Mouse (Mus musculus) macrophage (primary cell): Measurements from ENCODE around the gene Gnptab. TPM values are rescaled to one million over a fixed set of nuclear protein-coding genes. Genes with fewer than 3 reads are reported as not detected.
"Not testable (repeated sequence)": the region's sequence is repeated elsewhere in the genome, so short reads cannot be mapped to it uniquely, and the experiment has no call there.

ENCODE experiments used
- H3K27ac ChIP-seq: fragments of 350-480 bp; formaldehyde crosslinking; 2 replicates; pipeline ENCODE4 v1.9.0; 2021
- H3K36me3 ChIP-seq: fragments of 350-480 bp; formaldehyde crosslinking; 2 replicates; pipeline ENCODE4 v1.9.0; 2021; ENCODE audit errors: inconsistent target
- H3K4me3 ChIP-seq: fragments of 350-480 bp; formaldehyde crosslinking; 2 replicates; pipeline ENCODE4 v1.9.0; 2021; ENCODE audit errors: inconsistent target
- H3K79me2 ChIP-seq: fragments of 350-480 bp; formaldehyde crosslinking; 2 replicates; pipeline ENCODE4 v1.9.0; 2021; ENCODE audit errors: inconsistent target
- WGBS: methylation state at CpG from one replicate; pipeline ENCODE4 v1.1.7; 2026; ENCODE audit warnings: inconsistent platforms; ENCODE audit not compliant: missing documents; 5-methylcytosine and 5-hydroxymethylcytosine counted together
- polyA plus RNA-seq: library from polyadenylated mRNA; stranded (reverse); fragments of 250-400 nt; gene quantifications from 3 replicates; pipeline ENCODE4 v1.2.4, GENCODE M21; 2018; ENCODE audit warnings: inconsistent platforms

The Gnptab gene
- polyA plus RNA-seq, 1 experiment from 2014 or later = 83.1 TPM

DNA sequence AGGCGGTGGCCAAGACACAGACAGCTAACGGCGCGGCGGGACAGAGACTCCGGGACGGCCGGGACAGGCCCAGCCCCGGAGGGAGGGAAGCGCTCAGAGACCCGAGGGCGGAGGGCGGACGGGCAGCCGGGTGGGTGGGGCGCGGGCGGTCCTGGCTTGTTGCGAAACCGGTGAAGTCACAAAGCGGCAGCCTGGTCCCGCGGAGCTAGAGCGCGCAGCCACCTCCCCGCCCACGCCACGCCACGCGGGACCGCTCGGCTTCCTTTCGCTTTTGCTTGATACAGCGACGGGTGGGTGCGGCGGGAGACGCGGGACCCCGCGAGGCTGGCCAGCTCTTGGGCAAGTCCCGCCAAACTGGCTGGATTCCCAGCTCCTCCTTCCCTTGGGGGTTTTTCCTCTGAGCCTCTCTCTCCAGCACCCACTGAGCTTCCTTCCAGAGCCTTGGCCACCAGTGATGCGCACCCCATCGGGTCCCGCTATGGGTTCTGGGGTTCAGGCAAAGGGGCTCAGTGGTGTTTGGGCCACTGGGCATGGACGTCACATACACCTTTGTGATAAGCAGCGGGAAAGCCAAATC lies 21.9 kb upstream of the Gnptab start:
- Histone ChIP-seq H3K27ac (peak overlapping the region; percentile 37), H3K36me3 (no peaks in the 10 kb centered on the region), H3K79me2 (peaks cover 41% of the 10 kb centered on the region; the same call in 1 of the 2 replicates), H3K4me3 (peak overlapping the region; percentile 65)
- WGBS = 7% methylated on average over 32 of the region's 47 CpGs

GRCm38 (mm10) chr10:88362218-88362617 lies 16.7 kb upstream of the Gnptab start:
- no peaks in the 10 kb centered on the region for H3K79me2 ChIP-seq
- no peak overlapping the region for H3K4me3 ChIP-seq
- 80% methylated on average over 1 of the region's 1 CpGs for WGBS
- H3K36me3 ChIP-seq = no peaks in the 10 kb centered on the region
- no peak overlapping the region for H3K27ac ChIP-seq

- Histone ChIP-seq H3K27ac (no peak overlapping the region), H3K4me3 (no peak overlapping the region), H3K36me3 (no peaks in the 10 kb centered on the region), H3K79me2 (no peaks in the 10 kb centered on the region)
- 92% methylated on average over 3 of the region's 3 CpGs for WGBS
These were observed 14.7 kb upstream of the Gnptab start for GRCm38 (mm10) chr10:88364221-88364620.

- 82% methylated on average over 4 of the region's 4 CpGs for WGBS
- Histone ChIP-seq H3K4me3 (no peak overlapping the region), H3K79me2 (no peaks in the 10 kb centered on the region), H3K36me3 (no peaks in the 10 kb centered on the region), H3K27ac (no peak overlapping the region)
These were observed 9.7 kb upstream of the Gnptab start for GRCm38 (mm10) chr10:88369233-88369632.

DNA sequence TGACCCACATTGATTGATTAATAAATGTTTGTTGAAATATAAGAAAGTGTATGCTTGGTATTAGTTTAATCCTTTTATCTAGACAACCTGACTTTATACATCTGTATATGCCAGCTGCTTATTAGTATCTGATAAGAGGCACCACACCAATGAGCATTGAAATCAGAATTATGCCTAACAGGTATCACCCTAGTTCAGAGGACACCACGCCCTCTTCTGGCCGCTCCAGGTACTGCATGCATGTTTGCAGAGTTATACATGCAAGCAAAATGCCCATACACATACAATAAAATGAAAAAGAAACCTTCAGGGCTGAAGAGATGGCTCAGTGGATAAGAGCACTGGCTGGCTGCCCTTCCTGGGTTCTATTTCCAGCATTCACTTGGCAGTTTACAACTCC lies 7.1 kb upstream of the Gnptab start:
- Histone ChIP-seq H3K27ac (no peak overlapping the region), H3K4me3 (no peak overlapping the region), H3K79me2 (no peaks in the 10 kb centered on the region), H3K36me3 (no peaks in the 10 kb centered on the region)
- 8% methylated on average over 2 of the region's 2 CpGs for WGBS

DNA sequence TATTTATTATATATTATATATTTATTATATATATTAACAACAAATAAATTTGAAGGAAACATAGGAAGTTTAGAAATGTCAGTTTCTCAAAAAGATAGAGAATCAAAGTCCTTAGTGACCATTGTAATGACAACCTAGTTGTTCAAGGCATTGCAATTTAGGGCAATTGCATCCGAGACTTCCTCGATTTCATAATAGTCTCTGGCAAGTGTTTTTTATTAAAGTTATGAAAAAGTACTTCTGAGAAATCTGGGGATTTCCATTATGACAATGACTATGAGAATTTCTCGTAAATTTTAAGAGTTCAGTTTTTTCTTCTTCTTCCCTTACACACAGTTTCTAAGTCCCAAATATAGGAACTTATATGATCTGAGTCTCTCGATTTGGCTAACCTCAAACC lies 6.5 kb upstream of the Gnptab start:
- H3K79me2 ChIP-seq = no peaks in the 10 kb centered on the region
- H3K27ac ChIP-seq = no peak overlapping the region
- H3K4me3 ChIP-seq = no peak overlapping the region
- 45% methylated on average over 4 of the region's 4 CpGs for WGBS
- no peaks in the 10 kb centered on the region for H3K36me3 ChIP-seq

- 61% methylated on average over 2 of the region's 2 CpGs for WGBS
- H3K36me3 ChIP-seq, H3K79me2 ChIP-seq, H3K27ac ChIP-seq, H3K4me3 ChIP-seq: not testable (repeated sequence)
These were observed 6.0 kb upstream of the Gnptab start for GRCm38 (mm10) chr10:88372945-88373344.

GRCm38 (mm10) chr10:88374984-88375383 lies 3.9 kb upstream of the Gnptab start:
- Histone ChIP-seq H3K79me2 (peaks cover 8% of the 10 kb centered on the region), H3K4me3 (no peak overlapping the region), H3K27ac (no peak overlapping the region), H3K36me3 (no peaks in the 10 kb centered on the region)
- WGBS = 86% methylated on average over 10 of the region's 10 CpGs

DNA sequence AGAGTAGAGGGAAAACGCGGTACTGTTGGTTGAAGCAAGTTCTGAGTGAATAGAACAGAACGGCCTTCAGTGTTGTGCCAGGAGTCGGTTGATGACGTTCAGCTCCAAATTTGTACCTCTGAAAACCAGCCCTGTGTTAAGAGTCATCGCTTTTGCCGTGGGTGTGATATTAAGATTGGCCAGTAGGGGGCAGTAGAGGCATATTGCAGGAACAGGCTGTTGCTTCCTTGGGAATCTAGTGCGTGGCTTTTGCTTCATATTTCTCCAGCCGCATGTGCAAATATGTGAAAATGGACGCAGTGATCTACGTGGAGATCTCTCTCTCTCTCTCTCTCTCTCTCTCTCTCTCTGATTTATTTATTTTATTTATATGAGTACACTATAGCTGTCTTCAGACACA lies 2.2 kb upstream of the Gnptab start:
- Histone ChIP-seq H3K79me2 (peaks cover 25% of the 10 kb centered on the region), H3K27ac (no peak overlapping the region), H3K4me3 (no peak overlapping the region), H3K36me3 (no peaks in the 10 kb centered on the region)
- 5% methylated on average over 11 of the region's 11 CpGs for WGBS

DNA sequence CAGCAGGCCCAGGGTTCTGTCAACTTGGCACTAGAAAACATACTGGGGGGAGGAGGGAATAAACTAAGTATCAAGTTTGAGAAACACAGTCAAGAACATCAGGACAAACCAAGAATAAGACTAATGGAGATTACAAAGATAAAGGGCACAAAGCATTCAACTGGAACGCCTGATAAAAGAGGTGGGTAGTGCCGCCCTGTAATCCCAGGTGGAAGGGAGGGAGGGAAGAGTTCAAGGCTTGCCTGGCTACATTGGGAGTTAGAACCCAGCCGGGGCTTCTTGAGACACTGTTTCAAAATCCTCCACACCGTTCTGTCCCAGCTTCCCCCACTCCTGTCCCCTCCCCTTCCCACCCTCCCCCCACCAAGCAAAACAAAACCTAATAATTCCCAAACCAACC lies 1.3 kb upstream of the Gnptab start:
- H3K27ac ChIP-seq = no peak overlapping the region
- peaks cover 34% of the 10 kb centered on the region for H3K79me2 ChIP-seq
- no peak overlapping the region for H3K4me3 ChIP-seq
- WGBS = 73% methylated on average over 4 of the region's 4 CpGs
- no peaks in the 10 kb centered on the region for H3K36me3 ChIP-seq

- peak overlapping the region; percentile 70 for H3K27ac ChIP-seq
- WGBS = 0% methylated on average over 11 of the region's 11 CpGs
These were observed 1.1 kb downstream of the Gnptab start for GRCm38 (mm10) chr10:88380002-88380401.

DNA sequence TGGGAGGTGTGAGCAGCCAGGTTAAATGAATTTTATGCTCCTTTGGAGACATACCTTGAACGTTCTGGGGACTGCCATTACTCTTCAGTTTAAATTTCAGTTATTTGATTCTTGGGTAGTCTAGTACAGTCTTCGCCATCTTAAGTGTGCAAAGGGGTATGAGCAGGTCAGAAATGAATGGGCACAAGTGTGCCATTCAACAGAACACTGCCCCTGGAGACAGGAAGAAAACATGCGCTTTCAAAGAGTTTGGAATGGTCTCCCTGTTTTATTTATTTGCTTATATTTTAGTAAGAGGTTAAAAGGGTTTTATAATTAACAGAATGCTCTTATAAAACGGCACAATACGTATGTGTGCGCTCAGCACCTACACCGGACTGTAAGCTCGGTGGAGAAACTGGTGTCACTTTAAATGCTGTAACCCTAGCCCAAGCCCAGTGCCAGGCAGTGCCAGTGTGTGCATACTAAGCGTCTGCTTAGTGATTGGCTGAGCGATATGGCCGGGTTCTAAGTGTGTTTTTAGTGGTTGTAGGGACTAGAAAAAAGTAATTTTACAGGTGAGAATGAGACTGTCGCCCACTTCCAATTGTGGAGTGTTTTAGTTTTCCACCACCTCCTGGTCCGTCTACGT lies 1.6 kb downstream of the Gnptab start:
- 25% methylated on average over 14 of the region's 14 CpGs for WGBS
- H3K27ac ChIP-seq = peak overlapping the region; percentile 70
- H3K79me2 ChIP-seq = peaks cover 63% of the 10 kb centered on the region
- peak overlapping the region; percentile 70 for H3K4me3 ChIP-seq
- H3K36me3 ChIP-seq = no peaks in the 10 kb centered on the region

More at GRCm38 (mm10) chr10:88380002-88380401, 1.1 kb downstream of the Gnptab start:
- H3K36me3 ChIP-seq = no peaks in the 10 kb centered on the region
- H3K4me3 ChIP-seq = peak overlapping the region; percentile 70
- peaks cover 58% of the 10 kb centered on the region for H3K79me2 ChIP-seq

- 62% methylated on average over 4 of the region's 4 CpGs for WGBS
- Histone ChIP-seq H3K27ac (peak overlapping the region; percentile 70), H3K36me3 (no peaks in the 10 kb centered on the region), H3K4me3 (peak overlapping the region; percentile 70), H3K79me2 (peaks cover 71% of the 10 kb centered on the region)
These were observed 2.4 kb downstream of the Gnptab start for GRCm38 (mm10) chr10:88381286-88381685.

DNA sequence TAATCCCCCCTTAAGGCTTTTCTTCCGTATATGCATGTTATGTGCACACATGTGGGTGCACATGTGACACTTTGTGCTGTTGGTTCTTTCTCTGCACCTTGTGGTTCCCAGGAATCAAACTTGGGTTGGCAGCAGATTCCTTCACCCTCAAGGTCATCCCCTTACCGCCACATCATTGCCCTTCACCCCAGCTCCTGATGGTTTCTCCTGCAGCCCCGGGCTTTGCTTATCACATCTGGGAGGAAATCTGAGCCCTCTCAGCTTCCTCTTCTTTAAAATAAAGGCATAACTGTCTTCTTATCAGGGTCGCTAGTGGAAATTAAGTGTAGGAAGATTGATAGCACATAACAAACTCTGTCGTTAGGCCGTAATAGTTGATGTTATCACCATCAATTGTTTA lies 3.1 kb downstream of the Gnptab start:
- H3K36me3 ChIP-seq = no peaks in the 10 kb centered on the region
- H3K4me3 ChIP-seq = no peak overlapping the region
- 27% methylated on average over 6 of the region's 6 CpGs for WGBS
- 0 out of 2 replicates have a peak overlapping the region, but pooled peaks have one; percentile 70 for H3K27ac ChIP-seq
- H3K79me2 ChIP-seq = peaks cover 78% of the 10 kb centered on the region

DNA sequence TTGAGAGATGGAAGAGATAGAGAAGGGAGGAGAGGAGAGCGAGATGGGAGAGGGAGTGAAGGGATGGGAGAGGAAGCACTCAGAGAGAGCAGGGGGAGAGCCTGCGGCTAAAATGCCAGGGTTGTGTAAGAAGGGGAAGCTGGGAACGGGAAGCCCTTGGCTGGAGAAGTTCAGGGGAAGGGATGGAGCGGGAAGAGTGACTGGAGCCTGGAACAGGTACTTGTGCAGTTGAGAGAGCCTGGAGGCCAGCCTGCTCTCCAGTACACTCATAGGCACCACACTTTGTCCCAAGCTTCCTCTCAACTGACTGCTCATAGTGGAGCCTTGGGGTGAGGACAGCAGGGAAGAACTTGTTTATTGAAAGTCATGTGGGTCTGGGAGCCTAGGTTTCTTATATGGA lies 4.5 kb downstream of the Gnptab start:
- 0 out of 2 replicates have a peak overlapping the region, but pooled peaks have one; percentile 19 for H3K27ac ChIP-seq
- H3K36me3 ChIP-seq = no peaks in the 10 kb centered on the region
- H3K4me3 ChIP-seq = no peak overlapping the region
- peaks cover 93% of the 10 kb centered on the region for H3K79me2 ChIP-seq
- WGBS = 0% methylated on average over 3 of the region's 4 CpGs
